Mouse (Mus musculus) limb, embryonic 14.5 days (tissue): ENCODE results near the gene Hist1h2bf. TPM values are rescaled to one million over a fixed set of nuclear protein-coding genes. Genes with fewer than 3 reads are reported as not detected.
"Not testable (repeated sequence)": the region's sequence is repeated elsewhere in the genome, so short reads cannot be mapped to it uniquely, and the experiment has no call there.

Source experiments
- ATAC-seq: fragments of 200-750 bp; cut with Nextera tagmentation; 2 replicates; pipeline ENCODE4 v1.8.0; 2017; ENCODE audit warnings: low read depth, moderate number of reproducible peaks, moderate TSS enrichment; ENCODE audit not compliant: low FRiP score
- DNase-seq: peaks from one replicate; pipeline ENCODE4 v3.0.0-alpha.2; 2015; ENCODE audit warnings: low spot score
- H3K27ac ChIP-seq: fragments of 300-500 bp; sonication (generic); replicated peaks from 2 replicates; pipeline ENCODE4 v1.5.1; 2014; ENCODE audit warnings: low read depth, mild to moderate bottlenecking, low read length, moderate library complexity, mixed read lengths
- H3K27me3 ChIP-seq: fragments of 300-500 bp; sonication (generic); 2 replicates; pipeline ENCODE4 v1.6.1; 2014; ENCODE audit warnings: low read length, mixed read lengths; ENCODE audit not compliant: control insufficient read depth, insufficient read depth
- H3K36me3 ChIP-seq: fragments of 300-500 bp; sonication (generic); 2 replicates; pipeline ENCODE4 v1.6.1; 2014; ENCODE audit warnings: mild to moderate bottlenecking, low read length, moderate library complexity, mixed read lengths; ENCODE audit not compliant: control insufficient read depth, insufficient read depth
- H3K4me1 ChIP-seq: fragments of 300-500 bp; sonication (generic); 2 replicates; pipeline ENCODE4 v1.6.1; 2014; ENCODE audit warnings: antibody characterized with exemption, low read length, mixed read lengths; ENCODE audit not compliant: control insufficient read depth, insufficient read depth
- H3K4me2 ChIP-seq: fragments of 300-500 bp; sonication (generic); replicated peaks from 2 replicates; pipeline ENCODE4 v1.6.1; 2014; ENCODE audit warnings: low read depth, mild to moderate bottlenecking, low read length, moderate library complexity; ENCODE audit not compliant: severe bottlenecking
- H3K4me3 ChIP-seq: fragments of 300-500 bp; sonication (generic); replicated peaks from 2 replicates; pipeline ENCODE4 v1.5.1; 2014; ENCODE audit warnings: low read length
- H3K9ac ChIP-seq: fragments of 300-500 bp; sonication (generic); 2 replicates; pipeline ENCODE4 v1.6.1; 2014; ENCODE audit warnings: mild to moderate bottlenecking, low read depth, low read length, moderate library complexity; ENCODE audit not compliant: severe bottlenecking
- H3K9me3 ChIP-seq: fragments of 300-500 bp; sonication (generic); 2 replicates; pipeline ENCODE4 v1.6.1; 2016; ENCODE audit warnings: low read length; ENCODE audit not compliant: control insufficient read depth
- POLR2A ChIP-seq: fragments of 200-500 bp; IDR thresholded peaks from 2 replicates; pipeline ENCODE4 v1.8.0; 2012; ENCODE audit warnings: inconsistent platforms, mild to moderate bottlenecking, moderate library complexity, borderline replicate concordance; ENCODE audit not compliant: insufficient read depth, insufficient read length; ENCODE audit errors: extremely low read depth
- WGBS: fragments of 180-500 bp; shearing (Covaris S2); extraction: QIAGEN DNeasy Blood & Tissue Kit; methylation state at CpG from one replicate; pipeline ENCODE4 v1.1.7; 2014; 5-methylcytosine and 5-hydroxymethylcytosine counted together
- polyA plus RNA-seq, 2 experiments: library from polyadenylated mRNA; depleted of rRNA in 1 of 2; stranded (reverse) in 1 of 2; unstranded in 1 of 2; fragments of >200 nt; fragmentation: Nextera tagmentation in 1 of 2; extraction: Ambion mirVana in 1 of 2; gene quantifications; 2 replicates each; pipeline versions ENCODE4 v1.2.1 to v1.2.3; 2012 to 2014

Gene Hist1h2bf
- polyA plus RNA-seq, 2 experiments = 5.3 to 17.8 TPM

DNA sequence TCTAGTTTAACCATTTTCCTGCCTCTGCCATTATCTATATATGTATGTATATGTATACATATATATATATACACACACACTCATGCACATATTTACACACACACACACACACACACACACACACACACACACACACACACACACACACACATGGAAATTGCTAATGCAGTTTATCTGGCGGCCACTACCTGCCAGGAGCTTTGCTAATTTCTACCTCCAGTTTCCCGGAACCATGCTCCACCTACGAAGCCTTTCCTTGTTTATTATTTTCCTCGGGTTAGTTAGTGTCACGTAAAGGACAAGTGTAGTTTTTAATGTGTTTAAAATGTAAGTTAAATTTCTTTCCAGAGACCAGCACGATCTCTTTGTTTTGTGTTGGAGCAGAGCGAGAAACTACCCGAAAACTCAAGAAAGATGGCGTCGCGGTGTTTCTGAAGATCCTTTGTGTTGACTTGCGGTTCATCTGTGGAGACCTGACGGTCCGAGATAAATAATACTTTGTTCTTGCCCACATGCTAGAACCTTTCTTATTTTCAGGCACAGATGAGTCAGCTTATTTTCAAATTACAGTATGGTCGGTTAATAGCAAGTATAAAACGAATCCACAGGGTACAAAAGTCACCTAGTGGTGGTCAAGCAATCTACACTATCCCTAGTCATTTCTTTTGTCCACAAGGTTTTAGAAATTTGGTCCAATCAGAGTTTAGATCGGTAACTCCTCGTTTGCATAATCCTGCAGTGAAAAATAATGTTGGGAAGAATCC, 11.1 kb downstream of the Hist1h2bf start:
- H3K9ac ChIP-seq = peak overlapping the region; percentile 51
- no peaks in the 10 kb centered on the region for H3K36me3 ChIP-seq
- no peaks in the 10 kb centered on the region for H3K27me3 ChIP-seq
- H3K9me3 ChIP-seq = no peaks in the 10 kb centered on the region
- peak; percentile 74 for ATAC-seq
- peak overlapping the region; percentile 39 for H3K4me3 ChIP-seq
- 0 out of 2 replicates have a peak, but pooled peaks cover 2% of the 10 kb centered on the region for H3K4me1 ChIP-seq
- TF ChIP-seq POLR2A = no peak
- 5% methylated on average over 18 of the region's 18 CpGs for WGBS
- peak overlapping the region; percentile 98 for H3K27ac ChIP-seq
- peak overlapping the region; percentile 64 for H3K4me2 ChIP-seq
- DNase-seq = peak; percentile 84

DNA sequence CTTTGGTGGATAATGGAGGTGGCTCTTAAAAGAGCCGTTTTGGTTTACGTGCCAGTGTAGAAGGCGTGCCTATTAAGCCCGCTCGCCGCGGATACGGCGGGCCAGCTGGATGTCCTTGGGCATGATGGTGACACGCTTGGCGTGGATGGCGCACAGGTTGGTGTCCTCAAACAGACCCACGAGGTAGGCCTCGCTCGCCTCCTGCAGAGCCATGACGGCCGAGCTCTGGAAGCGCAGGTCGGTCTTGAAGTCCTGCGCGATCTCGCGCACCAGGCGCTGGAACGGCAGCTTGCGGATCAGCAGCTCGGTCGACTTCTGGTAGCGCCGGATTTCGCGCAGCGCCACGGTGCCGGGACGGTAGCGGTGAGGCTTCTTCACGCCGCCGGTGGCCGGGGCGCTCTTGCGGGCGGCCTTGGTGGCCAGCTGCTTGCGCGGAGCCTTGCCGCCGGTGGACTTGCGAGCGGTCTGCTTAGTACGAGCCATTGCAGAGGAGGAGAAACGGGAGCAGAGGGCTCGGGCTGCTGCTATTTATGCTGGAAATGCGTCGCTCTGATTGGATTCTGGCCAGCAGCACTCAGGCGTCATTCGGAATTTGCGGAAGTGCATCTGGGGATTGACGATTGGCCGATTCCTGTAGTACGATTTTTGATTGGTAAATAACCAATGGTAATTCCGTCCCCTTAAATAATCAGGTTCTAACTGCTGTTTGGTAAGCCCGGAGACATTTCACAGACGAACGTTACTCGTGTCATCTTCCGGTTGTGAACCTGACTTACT, 11.9 kb downstream of the Hist1h2bf start, which contains the start of gene Hist1h3e:
Hist1h3e (minus strand) TSS at position 487 of the 777 bp plus-strand sequence.
- ATAC-seq = peak; percentile 91
- Histone ChIP-seq H3K27ac (peak within 1 kb of the TSS; percentile 98), H3K4me2 (peak within 1 kb of the TSS; percentile 64), H3K4me3 (peak within 1 kb of the TSS; percentile 39), H3K9ac (peak within 1 kb of the TSS; percentile 51)
- TF ChIP-seq POLR2A = peak; percentile 99; the same call in 1 of the 2 replicates
- WGBS = 0% methylated on average over 39 of the region's 67 CpGs
- H3K36me3 ChIP-seq, H3K4me1 ChIP-seq, H3K27me3 ChIP-seq, H3K9me3 ChIP-seq: not testable (repeated sequence)
- peak; percentile 98 for DNase-seq

DNA sequence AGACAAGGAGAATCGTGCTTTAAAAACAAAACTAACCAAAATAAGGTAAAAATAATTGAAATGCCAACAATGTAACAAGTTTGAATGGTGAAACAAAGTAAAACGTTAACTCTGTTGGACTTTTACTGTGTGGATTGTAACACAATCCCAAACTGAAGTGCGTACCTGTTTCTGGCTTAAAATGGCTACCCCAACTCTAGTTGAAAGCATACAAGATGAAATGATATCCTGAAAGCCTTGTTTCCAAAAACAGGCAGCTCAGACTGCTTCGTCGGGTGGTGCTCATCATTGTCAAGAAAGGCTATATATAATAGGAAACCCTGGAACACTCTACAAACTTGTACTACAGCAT, 12.5 kb downstream of the Hist1h2bf start:
- peak overlapping the region; percentile 98; the same call in 1 of the 2 replicates for H3K27ac ChIP-seq
- peak overlapping the region; percentile 51; the same call in 1 of the 2 replicates for H3K9ac ChIP-seq
- 0% methylated on average over 2 of the region's 5 CpGs for WGBS
- H3K27me3 ChIP-seq, ATAC-seq, H3K36me3 ChIP-seq, DNase-seq, H3K4me1 ChIP-seq, H3K9me3 ChIP-seq: not testable (repeated sequence)
- H3K4me2 ChIP-seq = peak overlapping the region; percentile 64
- peak overlapping the region; percentile 39 for H3K4me3 ChIP-seq

DNA sequence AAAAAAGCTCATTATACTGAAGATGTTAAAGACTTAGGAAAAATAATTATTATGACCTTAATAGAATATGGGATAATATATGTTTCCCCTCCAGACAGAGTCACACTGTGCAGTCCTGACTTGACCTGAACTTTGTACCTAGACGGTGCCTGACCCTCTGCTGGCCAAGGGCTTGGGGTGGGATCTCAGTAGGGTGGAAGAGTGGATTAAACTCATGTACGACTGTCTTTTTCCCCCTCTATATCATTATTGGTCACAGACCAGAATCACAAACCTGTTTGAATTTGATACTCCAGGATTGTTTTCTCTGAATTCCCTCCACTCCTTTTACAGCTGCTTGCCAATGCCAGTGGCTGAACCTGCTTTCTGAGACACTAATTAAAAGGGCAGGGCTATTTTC, 13.3 kb downstream of the Hist1h2bf start:
- H3K27ac ChIP-seq = peak overlapping the region; percentile 26; the same call in 1 of the 2 replicates
- not testable (repeated sequence) for H3K4me3 ChIP-seq, H3K27me3 ChIP-seq, H3K9ac ChIP-seq, H3K4me2 ChIP-seq, DNase-seq, H3K4me1 ChIP-seq, H3K36me3 ChIP-seq, H3K9me3 ChIP-seq, ATAC-seq
- 31% methylated on average over 2 of the region's 2 CpGs for WGBS

DNA sequence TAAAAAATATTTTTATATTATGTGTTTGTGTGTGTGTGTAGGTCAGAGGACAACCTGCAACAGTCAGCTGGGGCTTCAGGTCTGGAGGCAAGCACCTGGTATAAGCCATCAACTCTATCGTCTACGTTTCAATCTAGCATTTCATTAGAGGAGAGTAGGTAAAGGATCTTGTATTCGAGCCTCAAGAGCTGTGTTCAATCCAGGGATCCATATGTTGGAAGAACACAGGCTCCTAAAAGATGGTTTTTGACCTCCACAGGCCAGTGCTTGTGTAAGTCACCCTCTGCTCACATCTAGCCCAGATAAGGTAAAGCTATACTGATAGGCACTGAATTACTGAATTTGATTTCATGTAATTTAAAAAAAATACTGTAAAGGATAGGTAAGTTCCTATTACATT, 17.1 kb downstream of the Hist1h2bf start:
- TF ChIP-seq POLR2A = no peak
- WGBS = 65% methylated on average over 3 of the region's 3 CpGs
- H3K4me2 ChIP-seq = peak overlapping the region; percentile 94; the same call in 1 of the 2 replicates

More for the DNA sequence above, 17.1 kb downstream of the Hist1h2bf start:
- H3K36me3 ChIP-seq = no peaks in the 10 kb centered on the region
- no peaks in the 10 kb centered on the region for H3K9me3 ChIP-seq
- no peaks in the 10 kb centered on the region for H3K27me3 ChIP-seq
- no peak for ATAC-seq
- H3K4me3 ChIP-seq = no peak overlapping the region
- H3K27ac ChIP-seq = peak overlapping the region; percentile 59; the same call in 1 of the 2 replicates
- no peak for DNase-seq
- peaks cover 17% of the 10 kb centered on the region for H3K4me1 ChIP-seq
- no peak overlapping the region for H3K9ac ChIP-seq
